Mouse (Mus musculus) c-Kit-positive CD71-positive TER-119-positive erythroid progenitor cells, embryonic 14.5 days (primary cell): ENCODE measurements around the gene 4930595M18Rik.

Source experiments
- DNase-seq: peaks from one replicate; pipeline ENCODE4 v3.0.0-alpha.2; 2013; ENCODE audit warnings: low spot score

The 4930595M18Rik gene

GRCm38 (mm10) chrX:81458021-81458420 lies at the start of gene 4930595M18Rik:
TSS of gene 4930595M18Rik (minus strand) at chrX:81458121.
- DNase-seq, result no peak

- no peak for DNase-seq
These were observed 14.6 kb upstream of the 4930595M18Rik start for GRCm38 (mm10) chrX:81472500-81472899.
